Mouse (Mus musculus): ENCODE measurements at regions not wholly inside any gene's neighbourhood (a gene's known extent, or its start where the extent isn't known, plus 50 kb on each side); places are given as distances from the start of the nearest gene placed in this dataset.

DNA sequence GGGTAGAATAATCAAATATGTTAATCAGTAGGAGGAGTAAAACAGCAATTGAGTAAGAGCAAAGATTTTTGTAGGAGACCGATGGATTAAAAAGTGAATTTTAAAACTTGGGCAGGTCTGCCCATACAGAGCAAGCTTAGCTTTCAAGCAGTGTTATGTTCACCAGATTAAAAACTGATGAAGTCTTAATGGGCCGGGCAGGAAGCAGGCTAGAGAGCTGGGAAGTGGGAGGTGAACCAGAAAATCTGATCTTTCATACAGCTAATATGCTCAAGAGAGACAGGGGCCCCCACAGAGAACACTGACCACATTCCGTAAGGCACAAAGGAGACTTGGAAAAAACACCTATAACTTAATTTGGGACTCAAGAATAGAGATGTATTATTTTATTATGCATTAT, 316.4 kb upstream of the Adgrl2 start:
- TF ChIP-seq CTCF (IDR thresholded peaks at IDR 0.05) (no peak), EP300 (IDR thresholded peaks at IDR 0.05) (no peak)

Measured in lung, postnatal 0 days (tissue).